Mouse (Mus musculus) left cerebral cortex, postnatal 14 days (tissue): Measurements from ENCODE around the gene Ncoa3. TPM values are rescaled to one million over a fixed set of nuclear protein-coding genes. Genes with fewer than 3 reads are reported as not detected.

Experiments
- DNase-seq, 2 experiments: peaks; one replicate each; pipeline ENCODE4 v3.0.0; 2021 to 2022; ENCODE audit warnings: low spot score in 2 of 2, mixed read lengths in 1 of 2
- intact Hi-C: fragments of 180-260 bp; cut with DNase I; formaldehyde crosslinking; loops from one replicate; pipeline ENCODE4 v1.15.1; 2025
- total RNA-seq, 2 experiments: library from RNA; stranded (reverse); gene quantifications; 2 replicates each; pipeline ENCODE4 v1.2.3; 2021

The Ncoa3 gene
- total RNA-seq, 2 experiments from 2014 or later: 32.0 to 34.7 TPM

GRCm38 (mm10) chr2:165998969-165999368 lies 6.5 kb downstream of the Ncoa3 start:
- DNase-seq: no peak
- intact Hi-C loops: no loop called here

- no peak for DNase-seq
- intact Hi-C loops: no loop called here
These were observed 7.4 kb downstream of the Ncoa3 start for GRCm38 (mm10) chr2:165999790-166000189.

- no peak for DNase-seq
- intact Hi-C loops: no loop called here
These were observed 7.8 kb downstream of the Ncoa3 start for GRCm38 (mm10) chr2:166000242-166000641.

GRCm38 (mm10) chr2:166000769-166001168 lies 8.3 kb downstream of the Ncoa3 start:
- intact Hi-C loops: no loop called here

GRCm38 (mm10) chr2:166001362-166001761 lies 8.9 kb downstream of the Ncoa3 start:
- no peak for DNase-seq
- intact Hi-C loops: no loop called here

More at GRCm38 (mm10) chr2:166000769-166001168, 8.3 kb downstream of the Ncoa3 start:
- DNase-seq: no peak

GRCm38 (mm10) chr2:166001768-166002167 lies 9.3 kb downstream of the Ncoa3 start:
- intact Hi-C loops: no loop called here
- no peak for DNase-seq

GRCm38 (mm10) chr2:166002429-166002828 lies 10.0 kb downstream of the Ncoa3 start:
- intact Hi-C loops: no loop called here
- DNase-seq: no peak

GRCm38 (mm10) chr2:166003004-166003403 lies 10.6 kb downstream of the Ncoa3 start:
- no peak for DNase-seq
- intact Hi-C loops: no loop called here

GRCm38 (mm10) chr2:166007046-166007445 lies 14.6 kb downstream of the Ncoa3 start:
- DNase-seq: no peak
- intact Hi-C loops: loop anchor here (5.0 kb wide), 1 partner anchor 35 kb away; no protein-coding TSS in a partner anchor

GRCm38 (mm10) chr2:166008558-166009392 lies 16.3 kb downstream of the Ncoa3 start:
- DNase-seq: no peak
- intact Hi-C loops: loop anchor here (5.0 kb wide), 1 partner anchor 34 kb away; no protein-coding TSS in a partner anchor

GRCm38 (mm10) chr2:166009393-166009947 lies 17.0 kb downstream of the Ncoa3 start:
- peak; percentile 29 to 71 for DNase-seq
- intact Hi-C loops: loop anchor here (5.0 kb wide), 1 partner anchor 33 kb away; no protein-coding TSS in a partner anchor

GRCm38 (mm10) chr2:166010321-166010720 lies 17.9 kb downstream of the Ncoa3 start:
- intact Hi-C loops: no loop called here
- no peak for DNase-seq

GRCm38 (mm10) chr2:166011422-166011821 lies 19.0 kb downstream of the Ncoa3 start:
- intact Hi-C loops: no loop called here
- DNase-seq: no peak

- intact Hi-C loops: no loop called here
- no peak for DNase-seq
These were observed 19.7 kb downstream of the Ncoa3 start for GRCm38 (mm10) chr2:166012145-166012544.

- no peak for DNase-seq
- intact Hi-C loops: no loop called here
These were observed 26.3 kb downstream of the Ncoa3 start for GRCm38 (mm10) chr2:166018769-166019168.

GRCm38 (mm10) chr2:166020026-166020425 lies 27.6 kb downstream of the Ncoa3 start:
- intact Hi-C loops: no loop called here
- DNase-seq: no peak

GRCm38 (mm10) chr2:166021073-166021610 lies 28.7 kb downstream of the Ncoa3 start:
- intact Hi-C loops: no loop called here
- DNase-seq: peak; percentile 32 to 46

- intact Hi-C loops: no loop called here
- peak in 1 of 2 experiments; percentile 27 for DNase-seq
These were observed 29.2 kb downstream of the Ncoa3 start for GRCm38 (mm10) chr2:166021642-166022041.

- no peak for DNase-seq
- intact Hi-C loops: no loop called here
These were observed 29.9 kb downstream of the Ncoa3 start for GRCm38 (mm10) chr2:166022327-166022726.

GRCm38 (mm10) chr2:166024079-166024478 lies 31.6 kb downstream of the Ncoa3 start:
- DNase-seq: no peak
- intact Hi-C loops: no loop called here
